Mouse (Mus musculus) left cerebral cortex, adult 2 months (tissue): ENCODE data around the gene Irf1. TPM values are rescaled to one million over a fixed set of nuclear protein-coding genes. Genes with fewer than 3 reads are reported as not detected.
A peak's percentile ranks its signal among the peaks of the same experiment; 100 is the strongest.
"Not testable (repeated sequence)": the region's sequence is repeated elsewhere in the genome, so short reads cannot be mapped to it uniquely, and the experiment has no call there.

Experiments
- DNase-seq, 2 experiments: peaks; one replicate each; pipeline ENCODE4 v3.0.0; 2021 to 2022; ENCODE audit warnings: low spot score in 2 of 2, mixed read lengths in 1 of 2; ENCODE audit errors: extremely low spot score in 1 of 2
- H3K27ac ChIP-seq: fragments of 200-600 bp; 2 replicates; pipeline ENCODE4 v1.8.1; 2022
- H3K4me3 ChIP-seq: fragments of 200-600 bp; 2 replicates; pipeline ENCODE4 v1.8.1; 2022
- CTCF ChIP-seq: fragments of 200-600 bp; IDR thresholded peaks from 2 replicates; pipeline ENCODE4 v1.8.1; 2022; ENCODE audit warnings: antibody characterized with exemption, mild to moderate bottlenecking, moderate library complexity
- intact Hi-C: fragments of 180-260 bp; cut with DNase I; formaldehyde crosslinking; loops from one replicate; pipeline ENCODE4 v1.15.1; 2025
- total RNA-seq, 2 experiments: library from RNA; stranded (reverse); gene quantifications; 2 replicates each; pipeline ENCODE4 v1.2.3; 2021

The Irf1 gene
- total RNA-seq, 2 experiments from 2014 or later = 6.6 to 8.2 TPM

GRCm38 (mm10) chr11:53745260-53745659 lies 24.6 kb upstream of the Irf1 start:
- TF ChIP-seq CTCF = peak; percentile 15

GRCm38 (mm10) chr11:53747985-53748384 lies 21.8 kb upstream of the Irf1 start:
- intact Hi-C loops = no loop called here
- Histone ChIP-seq H3K4me3 (no peak overlapping the region), H3K27ac (no peak overlapping the region)
- no peak for TF ChIP-seq CTCF
- no peak for DNase-seq

More at GRCm38 (mm10) chr11:53745260-53745659, 24.6 kb upstream of the Irf1 start:
- intact Hi-C loops = no loop called here
- Histone ChIP-seq H3K27ac (no peak overlapping the region), H3K4me3 (no peak overlapping the region)
- DNase-seq = no peak

DNA sequence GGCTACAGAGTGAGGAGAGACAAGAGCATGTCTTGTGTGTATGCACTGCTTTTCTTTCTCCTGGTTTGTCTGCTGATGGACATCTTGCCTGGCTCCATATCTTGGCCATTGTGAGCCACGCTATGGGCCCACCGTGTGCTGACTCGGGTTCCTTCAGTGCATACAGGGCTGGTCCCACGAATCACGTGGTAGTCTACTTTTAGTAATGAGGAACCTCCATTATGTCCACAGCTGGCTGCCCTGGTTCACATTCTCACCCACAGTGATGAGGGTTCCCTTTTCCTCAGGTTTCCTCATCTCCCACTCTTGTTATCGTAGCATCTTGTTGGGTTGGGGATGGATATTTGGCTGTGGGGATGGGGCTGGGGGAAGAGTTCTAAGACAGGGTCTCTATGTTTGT lies 21.2 kb upstream of the Irf1 start:
- Histone ChIP-seq H3K4me3 (no peak overlapping the region), H3K27ac (no peak overlapping the region)
- intact Hi-C loops = no loop called here
- TF ChIP-seq CTCF = no peak
- DNase-seq = no peak

GRCm38 (mm10) chr11:53749306-53749705 lies 20.5 kb upstream of the Irf1 start:
- no peak for DNase-seq
- intact Hi-C loops = no loop called here

DNA sequence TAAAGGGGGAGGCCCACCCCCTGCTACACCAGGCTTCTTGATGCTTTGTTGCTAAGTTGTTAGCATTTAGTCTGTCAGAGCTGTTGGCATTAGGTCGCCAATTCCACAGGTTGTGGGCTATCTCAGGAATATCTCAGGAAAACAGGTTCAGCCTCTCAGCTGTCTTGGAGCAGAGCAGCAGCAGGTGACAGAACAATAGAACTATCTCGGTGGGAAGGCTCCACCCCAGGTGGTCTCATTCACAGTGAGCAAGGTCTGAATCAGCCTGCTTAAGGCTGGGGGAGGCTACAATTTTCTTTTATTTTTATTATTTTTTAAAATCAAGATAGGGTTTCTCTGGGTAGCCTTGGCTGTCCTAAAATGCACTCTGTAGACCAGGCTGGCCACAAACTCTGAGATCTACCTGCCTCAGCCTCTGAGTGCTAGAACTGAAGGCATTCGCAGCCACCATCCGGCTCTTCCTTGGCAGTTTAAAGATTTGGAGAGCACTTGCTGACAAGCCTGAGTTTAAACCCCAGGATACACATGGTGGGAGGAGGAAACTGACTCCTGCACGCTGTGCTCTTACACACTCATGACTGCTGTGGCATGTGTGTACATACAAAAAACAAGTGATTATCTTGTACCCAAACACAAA lies 20.0 kb upstream of the Irf1 start:
- no peak for DNase-seq

More at GRCm38 (mm10) chr11:53749306-53749705, 20.5 kb upstream of the Irf1 start:
- Histone ChIP-seq H3K4me3 (no peak overlapping the region), H3K27ac (no peak overlapping the region)
- TF ChIP-seq CTCF = no peak

GRCm38 (mm10) chr11:53755011-53755595 lies 14.7 kb upstream of the Irf1 start:
- Histone ChIP-seq H3K27ac (no peak overlapping the region), H3K4me3 (no peak overlapping the region)
- no peak for TF ChIP-seq CTCF
- DNase-seq = no peak
- intact Hi-C loops = no loop called here

More for the DNA sequence above, 20.0 kb upstream of the Irf1 start:
- intact Hi-C loops = no loop called here
- no peak overlapping the region for H3K27ac ChIP-seq
- no peak overlapping the region for H3K4me3 ChIP-seq
- no peak for TF ChIP-seq CTCF

DNA sequence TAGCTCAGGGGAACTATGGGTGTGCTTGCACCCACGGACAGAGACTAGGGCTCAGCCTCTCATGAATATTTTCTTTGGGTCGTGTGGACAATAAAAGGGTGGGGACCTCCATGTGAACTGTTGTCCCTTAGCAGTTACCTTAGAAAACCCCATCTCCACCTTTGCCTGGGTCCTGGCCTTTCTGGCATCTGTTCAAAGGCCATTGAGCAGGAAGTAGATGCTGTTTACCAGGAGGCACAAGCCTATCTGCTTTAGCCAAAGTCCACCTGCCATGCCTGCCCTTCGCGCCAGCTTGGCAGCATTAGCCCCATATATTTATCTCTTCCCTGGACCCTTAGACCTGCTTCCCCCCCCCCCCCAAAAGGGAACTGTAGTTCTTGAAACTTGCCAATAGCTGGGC lies 12.2 kb upstream of the Irf1 start:
- DNase-seq = no peak
- no peak overlapping the region for H3K27ac ChIP-seq
- intact Hi-C loops = loop anchor here (2.0 kb wide), 1 partner anchor 93 kb away; no protein-coding TSS in a partner anchor
- no peak overlapping the region for H3K4me3 ChIP-seq
- no peak for TF ChIP-seq CTCF

DNA sequence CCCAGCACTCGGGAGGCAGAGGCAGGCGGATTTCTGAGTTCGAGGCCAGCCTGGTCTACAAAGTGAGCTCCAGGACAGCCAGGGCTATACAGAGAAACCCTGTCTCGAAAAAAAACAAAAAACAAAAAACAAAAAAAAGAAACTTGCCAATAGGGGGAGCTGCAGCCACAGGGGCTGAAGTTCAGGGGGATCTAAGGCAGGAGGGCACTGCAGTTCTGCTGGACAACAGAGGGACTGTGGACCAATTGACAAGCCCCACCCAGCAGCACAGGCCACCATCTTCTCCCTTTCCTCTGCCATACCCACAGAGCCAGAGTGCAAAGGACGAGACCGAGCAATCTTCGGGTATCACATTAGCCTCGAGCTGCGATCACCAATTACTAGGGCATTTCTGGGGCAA lies 11.8 kb upstream of the Irf1 start:
- not testable (repeated sequence) for H3K4me3 ChIP-seq, DNase-seq, H3K27ac ChIP-seq
- peak; percentile 51 for TF ChIP-seq CTCF
- intact Hi-C loops = loop anchor here (2.0 kb wide), 1 partner anchor 93 kb away; no protein-coding TSS in a partner anchor

DNA sequence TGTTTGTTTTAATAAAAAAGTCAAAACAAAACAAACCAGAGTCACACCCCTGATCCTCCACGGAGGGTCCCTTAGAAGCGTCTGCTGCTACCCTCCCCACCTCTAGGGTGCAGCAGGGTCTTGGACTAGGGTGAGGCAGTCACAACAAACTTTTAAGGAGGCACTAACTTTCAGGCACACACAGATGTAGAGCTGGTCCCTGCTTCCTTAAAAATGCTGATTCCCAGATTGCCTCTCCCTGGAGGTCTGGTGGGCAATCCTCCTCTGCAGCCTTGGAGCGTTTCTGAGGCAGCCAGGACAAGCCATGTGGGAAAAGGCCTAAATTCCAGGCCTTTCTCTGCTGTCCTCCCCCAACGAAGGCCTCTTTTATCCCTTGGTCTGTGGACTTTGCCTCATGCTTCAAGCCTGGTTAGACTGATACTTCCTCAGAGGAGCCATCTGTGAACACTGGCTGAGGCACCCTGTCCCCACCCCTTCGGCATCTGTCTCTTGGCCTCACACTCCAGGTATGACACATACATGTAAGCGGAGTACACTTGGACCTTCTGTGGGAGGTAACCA lies 10.9 kb upstream of the Irf1 start:
- intact Hi-C loops = loop anchor here (2.0 kb wide), 1 partner anchor 92 kb away; no protein-coding TSS in a partner anchor
- Histone ChIP-seq H3K27ac (no peak overlapping the region), H3K4me3 (no peak overlapping the region)
- DNase-seq = no peak
- TF ChIP-seq CTCF = peak; percentile 28

DNA sequence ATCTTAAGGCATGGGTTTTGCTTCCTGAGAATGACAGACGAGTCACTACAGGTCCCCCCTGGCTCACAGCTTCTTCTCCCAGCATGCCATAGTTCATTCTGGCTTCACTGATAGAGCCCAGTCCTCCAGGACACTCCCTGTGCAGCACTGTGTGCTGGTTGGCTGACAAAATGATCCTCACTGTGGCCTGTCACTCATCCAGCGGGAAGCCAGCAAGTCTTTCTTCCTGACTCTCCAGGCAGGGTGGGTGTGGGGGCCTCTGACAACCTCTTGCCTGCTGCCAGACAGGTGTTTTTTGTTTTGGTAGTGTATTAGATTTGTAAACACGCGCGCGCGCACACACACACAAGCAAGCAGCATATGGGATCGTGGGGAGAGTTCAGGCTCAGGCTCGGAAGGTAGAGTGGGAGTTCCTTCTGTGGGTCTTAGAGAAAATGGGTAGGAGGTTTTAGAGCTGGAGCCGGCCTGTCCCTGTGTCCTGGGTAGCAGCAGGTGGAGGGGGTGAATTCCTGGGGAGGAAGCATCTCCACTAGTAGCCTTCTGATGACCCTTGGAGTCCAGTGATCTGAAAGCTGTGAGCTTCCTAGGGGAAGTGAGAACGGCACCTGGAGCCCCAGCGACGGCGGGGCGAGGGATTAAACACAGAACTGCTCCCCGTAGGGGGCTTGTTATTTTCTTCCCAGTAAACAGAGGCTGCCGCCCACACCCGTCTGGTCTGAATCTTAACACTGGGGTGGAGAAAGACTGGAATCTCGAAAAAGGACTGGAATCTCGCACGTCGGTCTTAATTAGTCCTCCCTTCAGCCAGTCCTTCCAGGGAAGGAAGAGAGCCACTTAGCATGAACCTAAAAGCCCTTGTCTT lies 10.0 kb upstream of the Irf1 start:
- no peak for TF ChIP-seq CTCF
- no peak overlapping the region for H3K4me3 ChIP-seq
- intact Hi-C loops = loop anchor here (2.0 kb wide), 1 partner anchor 91 kb away; no protein-coding TSS in a partner anchor
- no peak for DNase-seq
- H3K27ac ChIP-seq = no peak overlapping the region

GRCm38 (mm10) chr11:53761284-53761683 lies 8.5 kb upstream of the Irf1 start:
- DNase-seq = no peak
- Histone ChIP-seq H3K4me3 (no peak overlapping the region), H3K27ac (no peak overlapping the region)
- intact Hi-C loops = no loop called here
- TF ChIP-seq CTCF = no peak

- TF ChIP-seq CTCF = no peak
- intact Hi-C loops = no loop called here
- DNase-seq = no peak
- H3K27ac ChIP-seq = peak overlapping the region; percentile 86; the same call in 1 of the 2 replicates
- H3K4me3 ChIP-seq = no peak overlapping the region
Observed at GRCm38 (mm10) chr11:53761822-53762221, 8.0 kb upstream of the Irf1 start.
